Mouse (Mus musculus) ZHBTc4 (cell line): Measurements from ENCODE around the gene Timd2.
"Not testable (repeated sequence)": the region's sequence is repeated elsewhere in the genome, so short reads cannot be mapped to it uniquely, and the experiment has no call there.

Experiments used
- DNase-seq: peaks from one replicate; pipeline ENCODE4 v3.0.0-alpha.2; 2011; ENCODE audit warnings: low read depth, low spot score

Timd2 gene

GRCm38 (mm10) chr11:46706664-46707356, at the start of gene Timd2:
TSS of gene Timd2 (minus strand) at chr11:46707061.
- no peak for DNase-seq

GRCm38 (mm10) chr11:46755714-46756113, 48.9 kb upstream of the Timd2 start:
- DNase-seq: not testable (repeated sequence)

- DNase-seq: no peak
These were observed 47.8 kb upstream of the Timd2 start for GRCm38 (mm10) chr11:46754669-46755068.

GRCm38 (mm10) chr11:46753662-46754061, 46.8 kb upstream of the Timd2 start:
- DNase-seq: no peak

- DNase-seq: no peak
These were observed 41.1 kb upstream of the Timd2 start for GRCm38 (mm10) chr11:46747996-46748395.

- no peak for DNase-seq
These were observed 34.9 kb upstream of the Timd2 start for GRCm38 (mm10) chr11:46741716-46742115.

GRCm38 (mm10) chr11:46740886-46741285, 34.0 kb upstream of the Timd2 start:
- DNase-seq: no peak

GRCm38 (mm10) chr11:46739501-46739900, 32.6 kb upstream of the Timd2 start:
- DNase-seq: no peak

GRCm38 (mm10) chr11:46735076-46735475, 28.2 kb upstream of the Timd2 start, which contains the start of gene Havcr1:
TSS of gene Havcr1 (plus strand) at chr11:46735080.
- not testable (repeated sequence) for DNase-seq

GRCm38 (mm10) chr11:46734617-46735016, 27.8 kb upstream of the Timd2 start:
- no peak for DNase-seq

- peak; percentile 65 for DNase-seq
These were observed 26.5 kb upstream of the Timd2 start for GRCm38 (mm10) chr11:46733242-46733789.

GRCm38 (mm10) chr11:46731541-46732070, 24.7 kb upstream of the Timd2 start:
- DNase-seq: peak; percentile 42

- no peak for DNase-seq
These were observed 8.0 kb downstream of the Timd2 start for GRCm38 (mm10) chr11:46698830-46699229.

- DNase-seq: no peak
These were observed 8.6 kb downstream of the Timd2 start for GRCm38 (mm10) chr11:46698278-46698655.

GRCm38 (mm10) chr11:46697433-46698277, 9.2 kb downstream of the Timd2 start:
- no peak for DNase-seq

GRCm38 (mm10) chr11:46695849-46696248, 11.0 kb downstream of the Timd2 start:
- not testable (repeated sequence) for DNase-seq

- no peak for DNase-seq
These were observed 16.7 kb downstream of the Timd2 start for GRCm38 (mm10) chr11:46690136-46690535.

GRCm38 (mm10) chr11:46683723-46684122, 23.1 kb downstream of the Timd2 start:
- DNase-seq: no peak

- no peak for DNase-seq
These were observed 24.0 kb downstream of the Timd2 start for GRCm38 (mm10) chr11:46682842-46683241.

- DNase-seq: no peak
These were observed 38.9 kb downstream of the Timd2 start for GRCm38 (mm10) chr11:46667938-46668337.

GRCm38 (mm10) chr11:46667105-46667504, 39.8 kb downstream of the Timd2 start:
- DNase-seq: no peak
